Mouse (Mus musculus) bone marrow macrophage, adult 2 months (primary cell): ENCODE measurements around the gene Zbtb4.

Source experiments
- CTCF ChIP-seq: IDR thresholded peaks from 2 replicates; pipeline ENCODE4 v1.5.1; 2012; ENCODE audit warnings: low read depth, mild to moderate bottlenecking, low read length, moderate library complexity
- POLR2A ChIP-seq: IDR thresholded peaks from 2 replicates; pipeline ENCODE4 v1.6.1; 2012; ENCODE audit warnings: mild to moderate bottlenecking, low read depth, low read length, borderline replicate concordance

DNA sequence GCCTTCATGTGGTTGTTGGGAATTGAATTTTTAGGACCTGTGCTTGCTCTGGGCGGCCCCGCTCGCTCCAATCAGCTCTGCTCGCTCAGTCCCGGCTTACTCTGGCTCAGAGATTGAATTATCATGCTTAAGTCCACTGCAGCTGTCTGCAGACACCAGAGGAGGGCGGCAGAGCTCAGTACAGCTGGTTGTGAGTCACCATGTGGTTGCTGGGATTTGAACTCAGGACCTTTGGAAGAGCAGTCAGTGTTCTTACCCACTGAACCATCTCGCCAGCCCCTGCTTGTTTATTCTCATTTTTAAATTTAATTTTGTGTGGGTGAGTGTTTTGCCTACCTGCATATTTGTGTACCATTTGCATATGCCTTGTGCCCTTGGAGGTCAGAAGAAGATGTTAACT, 2.2 kb upstream of the Zbtb4 start:
- TF ChIP-seq POLR2A (no peak), CTCF (no peak)
